Mouse (Mus musculus): ENCODE data around the gene Cacna1c.

The Cacna1c gene

DNA sequence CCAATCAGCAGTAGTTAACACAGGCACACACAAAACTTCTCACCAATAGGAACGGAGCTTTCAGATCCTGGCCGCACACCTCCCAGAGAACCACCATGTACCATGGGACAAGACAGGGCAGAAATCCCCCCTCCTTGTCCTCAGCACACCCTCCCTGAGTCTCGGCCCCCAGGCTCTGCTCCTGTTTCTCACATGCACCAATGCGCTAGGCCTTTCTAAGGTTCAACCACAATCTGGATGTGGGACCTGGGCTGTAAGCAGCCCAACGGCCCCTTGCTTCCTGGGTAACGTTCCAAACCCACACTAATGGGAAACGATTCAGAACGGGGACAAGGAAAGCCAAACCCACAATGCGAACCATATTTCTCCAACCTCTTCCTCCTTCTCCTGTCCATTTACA is 237.7 kb downstream of the Cacna1c start:
- DNase-seq (ENCODE audit: low read depth) = peak; percentile 63

- no peak for DNase-seq (ENCODE audit: low read depth)
Observed at GRCm38 (mm10) chr6:118956234-118956633, 240.0 kb downstream of the Cacna1c start.

DNA sequence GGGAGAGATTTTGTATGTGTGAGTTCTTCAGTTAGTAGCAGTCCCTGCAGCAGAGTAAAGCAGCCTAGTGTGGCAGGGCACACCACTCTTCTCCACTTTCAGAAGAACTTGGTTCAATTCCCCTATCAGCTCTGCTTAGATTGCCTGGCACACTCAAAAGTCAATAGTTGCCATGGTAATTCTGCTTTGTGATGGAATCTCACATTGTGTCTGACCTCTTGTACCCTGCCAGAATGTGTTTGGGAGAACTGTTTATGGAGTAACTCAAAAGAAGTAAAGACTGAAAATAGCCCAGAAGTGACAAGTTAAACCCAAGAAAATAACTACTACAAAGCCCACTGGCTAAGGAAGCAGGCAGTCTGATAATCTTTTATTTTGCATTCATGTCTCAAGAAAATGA is 240.4 kb downstream of the Cacna1c start:
- DNase-seq (ENCODE audit: low read depth) = no peak

- no peak for DNase-seq (ENCODE audit: low read depth)
Observed at GRCm38 (mm10) chr6:118954988-118955554, 241.1 kb downstream of the Cacna1c start.

- no peak for DNase-seq (ENCODE audit: low read depth)
Observed at GRCm38 (mm10) chr6:118952377-118952776, 243.8 kb downstream of the Cacna1c start.

DNA sequence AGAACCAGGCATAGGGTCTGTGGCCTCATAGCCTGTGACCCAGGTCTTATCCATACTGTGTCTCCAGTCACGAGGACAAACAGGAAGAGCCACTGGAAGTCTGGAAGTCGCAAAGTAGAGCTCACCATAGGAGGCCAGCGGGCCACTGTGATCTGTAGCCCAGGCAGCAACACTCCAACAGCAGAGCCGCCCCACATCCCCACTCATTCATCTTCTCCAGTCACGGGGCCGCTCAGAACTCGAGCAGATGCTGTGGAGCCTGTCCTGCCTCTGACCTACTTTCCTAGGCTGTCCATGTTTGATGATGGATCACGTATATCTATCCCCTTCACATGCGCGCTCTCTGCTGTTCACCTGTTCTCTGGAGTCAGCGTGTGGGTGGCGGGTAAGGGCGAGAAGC is 246.0 kb downstream of the Cacna1c start:
- DNase-seq (ENCODE audit: low read depth) = no peak

DNA sequence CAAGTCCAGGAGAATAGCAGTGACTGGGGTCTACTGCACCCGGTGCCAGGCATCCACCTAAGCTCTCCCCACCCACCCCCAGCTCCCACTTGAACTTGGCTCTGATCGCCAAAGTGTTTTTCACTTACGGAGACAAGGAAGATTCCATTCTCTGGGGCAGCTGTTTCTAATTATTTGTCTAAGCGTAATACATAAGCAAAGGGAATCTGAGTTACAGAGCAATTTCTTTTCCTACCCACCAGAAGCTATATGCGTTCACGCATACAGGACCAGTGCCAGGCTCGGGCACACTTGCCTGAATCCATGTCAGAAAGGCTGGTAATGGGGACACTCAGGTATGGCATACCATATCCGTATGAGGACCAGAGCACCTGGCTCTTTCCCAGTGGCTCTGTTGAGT is 248.9 kb downstream of the Cacna1c start:
- DNase-seq (ENCODE audit: low read depth) = peak; percentile 55

DNA sequence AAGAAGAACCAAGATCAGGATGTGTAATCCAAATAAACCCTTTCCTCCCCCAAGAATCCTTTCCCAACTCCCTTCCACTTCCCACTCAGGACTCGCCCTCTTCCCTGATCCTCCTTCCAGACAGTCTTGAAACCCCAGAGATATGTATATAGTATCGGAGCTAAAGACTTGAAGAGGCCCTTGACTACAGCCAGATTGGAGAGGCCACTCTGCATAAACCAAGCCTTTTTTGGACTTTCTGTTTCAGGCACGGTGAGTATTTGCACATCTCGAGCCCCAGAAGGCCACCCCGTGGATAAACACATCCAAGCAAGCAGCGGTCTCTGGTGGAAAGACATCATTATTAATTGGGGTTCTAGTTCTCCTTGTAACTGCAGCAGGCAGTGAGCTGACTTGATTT is 249.6 kb downstream of the Cacna1c start:
- no peak for DNase-seq (ENCODE audit: low read depth)

- DNase-seq (ENCODE audit: low read depth) = no peak
Observed at GRCm38 (mm10) chr6:118944093-118944492, 252.1 kb downstream of the Cacna1c start.

DNA sequence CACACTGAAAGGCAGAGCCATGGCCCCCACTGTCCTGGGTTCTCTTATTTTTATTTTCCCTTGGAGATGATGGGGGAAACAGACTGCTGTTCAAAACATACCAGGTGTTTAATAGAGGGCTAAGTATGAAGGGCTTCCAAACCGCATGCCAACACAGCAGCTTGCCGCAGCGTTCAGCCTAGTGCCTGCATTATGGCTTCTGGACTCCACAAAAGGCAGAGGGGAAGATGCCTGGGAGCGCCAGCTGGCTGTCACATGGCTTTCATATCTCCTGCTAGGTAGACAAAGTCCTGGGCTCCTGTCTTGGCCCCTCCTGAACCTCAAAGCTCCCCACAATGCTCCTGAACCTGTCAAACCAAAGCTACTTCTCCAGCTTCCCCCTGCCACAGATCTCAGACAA is 254.4 kb downstream of the Cacna1c start:
- no peak for DNase-seq (ENCODE audit: low read depth)

DNA sequence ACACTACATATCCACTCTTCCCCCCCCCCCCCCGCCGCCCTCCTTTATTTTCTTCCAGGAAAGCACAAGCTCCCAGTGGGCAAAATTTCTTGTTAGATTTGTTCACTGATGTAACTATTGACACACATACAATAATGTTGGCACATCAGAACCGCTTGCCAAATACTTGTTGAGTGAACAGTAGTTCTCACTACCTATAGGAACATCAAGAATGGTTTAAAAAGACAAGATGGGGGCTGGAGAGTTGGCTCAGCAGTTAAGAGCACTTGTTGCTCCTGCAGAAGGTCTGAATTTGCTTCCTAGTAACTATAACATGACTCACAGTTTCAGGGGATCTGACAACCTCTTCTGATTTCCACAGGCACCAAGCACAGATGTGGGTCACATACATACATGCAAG is 255.2 kb downstream of the Cacna1c start:
- peak; percentile 48 for DNase-seq (ENCODE audit: low read depth)

DNA sequence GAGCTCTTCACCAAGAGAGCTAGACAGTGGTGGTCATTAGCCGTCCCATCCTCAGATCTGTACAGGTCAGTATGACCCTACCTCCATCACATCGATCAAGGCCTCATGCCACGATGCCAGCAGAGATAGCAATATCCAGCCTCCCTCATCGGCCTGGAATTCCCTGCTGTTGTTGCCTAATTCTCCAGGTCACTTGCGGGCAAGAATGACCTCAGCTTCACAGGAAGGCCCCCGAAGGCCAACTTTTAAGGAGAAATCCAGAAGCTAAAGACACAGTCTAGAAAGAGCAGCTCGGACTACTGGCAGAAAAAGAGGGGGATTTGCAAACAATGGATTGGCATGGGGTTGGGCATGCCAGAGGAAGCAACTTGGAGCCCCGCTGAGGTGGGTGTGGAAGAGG is 256.6 kb downstream of the Cacna1c start:
- DNase-seq (ENCODE audit: low read depth) = no peak

- no peak for DNase-seq (ENCODE audit: low read depth)
Observed at GRCm38 (mm10) chr6:118938386-118939096, 257.7 kb downstream of the Cacna1c start.

GRCm38 (mm10) chr6:118937536-118937935 is 258.7 kb downstream of the Cacna1c start:
- no peak for DNase-seq (ENCODE audit: low read depth)

- DNase-seq (ENCODE audit: low read depth) = peak; percentile 87
Observed at GRCm38 (mm10) chr6:118935520-118936415, 260.4 kb downstream of the Cacna1c start.

DNA sequence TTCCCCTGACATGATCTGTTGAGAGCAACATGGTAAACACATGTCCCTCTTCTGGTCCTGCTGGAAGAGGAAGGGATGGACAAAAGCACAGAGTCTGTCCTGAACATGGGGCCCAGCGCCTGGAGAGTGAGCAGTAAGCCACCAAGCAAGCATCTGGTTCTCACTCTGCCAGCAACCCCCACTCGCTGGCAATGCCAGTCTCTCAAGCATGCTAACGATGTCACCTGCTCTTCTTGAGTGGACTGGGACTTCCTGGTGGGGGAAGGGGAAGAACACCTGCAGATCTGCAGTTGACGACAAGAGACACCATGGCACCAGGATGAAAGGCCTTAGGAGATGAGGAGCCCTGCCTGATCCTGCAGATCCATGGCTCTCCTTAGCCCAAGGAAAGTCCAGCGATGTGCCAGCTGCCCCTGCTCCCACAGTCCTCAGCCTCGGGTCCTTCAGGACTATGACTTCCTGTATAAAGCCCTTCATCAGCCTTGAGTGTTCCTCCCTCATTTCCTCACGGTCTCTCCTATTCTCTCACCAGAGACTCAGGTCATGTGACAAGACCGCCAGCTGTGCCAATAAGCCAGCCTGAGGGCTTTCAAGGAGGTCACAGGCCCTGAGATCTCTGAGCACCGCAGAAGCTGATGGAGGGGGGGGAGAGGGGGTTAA is 261.8 kb downstream of the Cacna1c start:
- no peak for DNase-seq (ENCODE audit: low read depth)

DNA sequence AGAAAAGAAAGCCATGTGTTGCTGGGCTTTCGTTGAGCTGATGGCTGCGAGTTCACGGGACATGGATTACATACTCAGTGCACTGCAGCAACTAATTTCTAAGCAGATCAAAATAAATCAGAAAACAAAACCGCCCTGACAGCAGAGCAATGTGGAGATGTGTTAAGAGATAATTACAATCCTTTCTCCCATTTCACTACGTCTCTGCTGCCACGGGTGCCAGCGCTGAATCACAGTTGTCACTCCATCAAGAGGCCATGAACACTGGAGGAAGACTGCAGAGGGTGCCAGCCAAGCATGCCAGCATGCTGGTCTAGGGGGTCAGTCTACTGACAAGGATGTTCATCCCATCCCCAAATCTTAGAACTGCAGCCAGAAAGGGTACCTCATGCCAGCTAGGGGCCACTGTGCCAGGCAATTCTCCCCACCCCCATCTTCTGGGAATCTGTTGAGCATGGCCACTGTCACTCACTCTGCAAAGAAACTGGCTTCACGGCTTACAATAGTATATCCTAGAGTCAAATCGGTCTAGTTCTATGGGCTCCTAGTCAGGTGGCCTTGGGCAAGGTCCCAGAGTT is 263.1 kb downstream of the Cacna1c start:
- no peak for DNase-seq (ENCODE audit: low read depth)

DNA sequence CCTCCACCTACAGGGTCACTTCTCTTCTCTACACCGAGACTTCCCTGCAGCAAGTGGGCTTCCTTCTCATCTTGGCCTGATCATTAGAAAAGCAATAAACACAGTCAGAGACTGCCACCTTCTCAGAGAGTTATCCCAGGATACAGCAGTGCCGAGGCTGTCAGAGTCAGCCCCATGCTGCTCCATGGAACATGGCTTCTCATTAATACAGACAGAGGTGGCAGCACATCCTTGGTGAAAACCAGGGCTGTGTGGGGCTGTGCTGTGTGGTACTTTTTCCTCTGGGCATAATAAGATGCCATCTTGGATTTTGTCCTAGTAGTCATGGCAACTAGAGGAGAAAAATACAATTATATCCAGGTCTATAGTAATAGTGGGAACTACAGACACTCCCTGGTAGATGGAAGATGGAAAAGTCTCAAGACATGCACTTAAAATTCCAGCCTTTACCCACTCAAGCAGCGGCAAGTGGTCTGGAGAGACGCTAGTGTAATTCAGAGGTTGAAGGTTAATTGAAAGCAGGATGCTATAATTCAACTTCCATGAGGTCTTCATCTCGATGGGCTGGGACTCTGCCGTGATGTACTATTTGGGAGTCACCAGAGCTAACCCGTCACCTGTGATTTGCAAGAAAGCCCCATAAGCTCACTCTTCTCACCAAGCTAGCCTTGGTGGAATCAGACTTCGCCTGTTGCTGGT is 264.1 kb downstream of the Cacna1c start:
- DNase-seq (ENCODE audit: low read depth) = no peak

GRCm38 (mm10) chr6:118926669-118927068 is 269.5 kb downstream of the Cacna1c start:
- no peak for DNase-seq (ENCODE audit: low read depth)

DNA sequence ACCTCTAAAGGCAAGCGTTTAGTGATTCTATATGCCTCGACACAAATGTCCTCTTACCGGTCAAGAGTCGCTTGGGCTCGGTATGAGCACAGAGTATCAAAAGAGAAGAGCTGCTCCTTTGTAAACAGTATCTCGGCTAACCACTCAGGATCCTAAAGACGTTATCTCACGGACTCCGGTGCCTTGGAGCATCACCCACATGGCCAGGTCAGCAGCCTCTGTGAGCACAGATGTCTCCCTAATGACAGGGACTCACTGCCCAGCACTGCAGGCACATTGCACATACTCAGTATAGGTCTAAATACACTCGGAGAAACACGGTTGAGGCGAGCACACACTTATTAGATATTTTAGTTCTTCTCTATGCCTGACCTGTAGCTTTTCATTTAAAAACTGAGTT is 271.8 kb downstream of the Cacna1c start:
- DNase-seq (ENCODE audit: low read depth) = no peak

- no peak for DNase-seq (ENCODE audit: low read depth)
Observed at GRCm38 (mm10) chr6:118923926-118924325, 272.3 kb downstream of the Cacna1c start.

GRCm38 (mm10) chr6:118923212-118923577 is 273.0 kb downstream of the Cacna1c start:
- no peak for DNase-seq (ENCODE audit: low read depth)
